In genomic region chr2:11193099-11193618, GRCm38 (mm10) we compare ENCODE assay signal across 13 mouse cellular contexts. TPM values are rescaled to one million over a fixed set of nuclear protein-coding genes. Genes with fewer than 3 reads are reported as not detected.
DNase-seq lines count a peak whose midpoint lies in the region; ATAC-seq lines count a peak whose summit lies in the region.
"Had no signal": no experiment of that assay in that cellular context is flagged by ENCODE, and none has a peak within 500 bp of the region (broad histone marks: within the 10 kb centered on the region; RNA-seq: fewer than 3 reads in every experiment).

No protein-coding gene starts in this region.

- H3K9ac ChIP-seq in heart, embryonic 16.5 days (ENCODE audit: low read length), result no peak overlapping the region
- H3K9ac ChIP-seq in hindbrain, embryonic 14.5 days, result no peak overlapping the region
- H3K9ac ChIP-seq: neural tube, embryonic 13.5 days had no signal

- no peaks in the 10 kb centered on the region for H3K9me3 ChIP-seq in heart, embryonic 16.5 days (replicated peaks; ENCODE audit: control insufficient read depth, low read length)
- no peaks in the 10 kb centered on the region for H3K9me3 ChIP-seq in hindbrain, embryonic 14.5 days (ENCODE audit: control insufficient read depth, low read length)
- H3K9me3 ChIP-seq in midbrain, embryonic 10.5 days (replicated peaks), result no peaks in the 10 kb centered on the region
- H3K9me3 ChIP-seq: neural tube, embryonic 13.5 days had no signal

- H3K27me3 ChIP-seq in heart, embryonic 16.5 days (ENCODE audit: control insufficient read depth, insufficient read depth, low read length), result no peaks in the 10 kb centered on the region
- no peaks in the 10 kb centered on the region for H3K27me3 ChIP-seq in hindbrain, embryonic 14.5 days (ENCODE audit: control insufficient read depth, insufficient read depth, low read length)
- peaks cover 11% of the 10 kb centered on the region; the same call in 1 of the 2 replicates for H3K27me3 ChIP-seq in midbrain, embryonic 10.5 days (ENCODE audit: low read depth, poor library complexity, severe bottlenecking)
- H3K27me3 ChIP-seq: neural tube, embryonic 13.5 days had no signal

- H3K4me3 ChIP-seq in heart, embryonic 16.5 days (ENCODE audit: low read length), result peak overlapping the region; percentile 11; the same call in 1 of the 2 replicates
- H3K4me3 ChIP-seq in hindbrain, embryonic 14.5 days (replicated peaks; ENCODE audit: low read length), result no peak overlapping the region
- H3K4me3 ChIP-seq in midbrain, embryonic 10.5 days, result no peak overlapping the region
- H3K4me3 ChIP-seq: neural tube, embryonic 13.5 days had no signal

- H3K4me1 ChIP-seq in heart, embryonic 16.5 days (ENCODE audit: control insufficient read depth, insufficient read depth, low read length), result no peaks in the 10 kb centered on the region
- H3K4me1 ChIP-seq in hindbrain, embryonic 14.5 days (replicated peaks; ENCODE audit: control insufficient read depth, insufficient read depth, low read length), result no peaks in the 10 kb centered on the region
- H3K4me1 ChIP-seq in midbrain, embryonic 10.5 days, result no peaks in the 10 kb centered on the region
- H3K4me1 ChIP-seq: neural tube, embryonic 13.5 days had no signal

- ATAC-seq in heart, embryonic 16.5 days (replicated peaks; ENCODE audit: extremely low read depth, insufficient read depth, low FRiP score), result no peak
- peak; percentile 69 for ATAC-seq in inflammation-experienced regulatory T-cells, adult 6 months
- ATAC-seq in hindbrain, embryonic 14.5 days (ENCODE audit: low FRiP score), result no peak
- ATAC-seq: forebrain, embryonic 14.5 days had no signal

- no peaks in the 10 kb centered on the region for H3K36me3 ChIP-seq in heart, embryonic 16.5 days (ENCODE audit: control insufficient read depth, insufficient read depth)
- H3K36me3 ChIP-seq in hindbrain, embryonic 14.5 days (replicated peaks; ENCODE audit: control insufficient read depth, insufficient read depth), result no peaks in the 10 kb centered on the region
- H3K36me3 ChIP-seq in midbrain, embryonic 10.5 days, result no peaks in the 10 kb centered on the region
- H3K36me3 ChIP-seq: neural tube, embryonic 13.5 days had no signal

- H3K27ac ChIP-seq in heart, embryonic 16.5 days (ENCODE audit: low read length), result peak overlapping the region; percentile 20; the same call in 1 of the 2 replicates
- H3K27ac ChIP-seq in hindbrain, embryonic 14.5 days, result no peak overlapping the region
- no peak overlapping the region for H3K27ac ChIP-seq in midbrain, embryonic 10.5 days (replicated peaks)
- H3K27ac ChIP-seq: neural tube, embryonic 13.5 days had no signal

- no peak for DNase-seq in heart, adult 11 months
- peak; percentile 90 for DNase-seq in CD4-positive helper T cell, adult 2 months (ENCODE audit: low read depth, low spot score)
- peak; percentile 88 for DNase-seq in naive thymus-derived CD4-positive, alpha-beta T cell, adult 2 months (ENCODE audit: low read depth)
- DNase-seq in yolk sac, embryonic 10.5 days (ENCODE audit: low spot score), result no peak
- no peak for DNase-seq in hindbrain, embryonic 14.5 days (ENCODE audit: low spot score)
- no peak for DNase-seq in midbrain, embryonic 10.5 days (ENCODE audit: low spot score)
- DNase-seq: cerebellum, postnatal 10 days; spleen, adult 18-20 months had no signal

- 60% methylated on average over 6 of the region's 6 CpGs for WGBS in heart, embryonic 16.5 days
- 92% methylated on average over 6 of the region's 6 CpGs for WGBS in hindbrain, embryonic 14.5 days
- WGBS in midbrain, embryonic 10.5 days, result 97% methylated on average over 6 of the region's 6 CpGs

- peak overlapping the region; percentile 40 for H3K4me2 ChIP-seq in heart, embryonic 16.5 days (ENCODE audit: low read depth, low read length)
- no peak overlapping the region for H3K4me2 ChIP-seq in hindbrain, embryonic 14.5 days (replicated peaks)
- H3K4me2 ChIP-seq: heart, embryonic 11.5 days; neural tube, embryonic 13.5 days had no signal

RNA-seq across cellular contexts. Expression of gene Prkcq, which starts 21.3 kb away (rescaled TPM):
- polyA plus RNA-seq in heart, embryonic 16.5 days (2015; fragmentation: Nextera tagmentation; extraction: Ambion mirVana), result 3.1 and 5.9 TPM in 2 replicates
- 100 to 1,000 TPM in 1 of 3 experiments, 10 to 100 TPM in 2; 86.5 to 144 (median 99.9) TPM for polyA plus RNA-seq in inflammation-experienced regulatory T-cells, adult 6 months (2017; shearing (Covaris generic))
- polyA plus RNA-seq in hindbrain, embryonic 14.5 days (2014; fragmentation: Nextera tagmentation; extraction: Ambion mirVana), result 23.6 and 26.8 TPM in 2 replicates
- polyA plus RNA-seq in midbrain, embryonic 10.5 days (2016; fragmentation: Nextera tagmentation; extraction: Ambion mirVana), result 1.8 and 2.0 TPM in 2 replicates

Comparison
In these comparisons a context has a peak if more than half of its experiments do, and no peak if none do; other contexts are left out.
1. DNase-seq: peak in CD4-positive helper T cell, adult 2 months (single experiment) and naive thymus-derived CD4-positive, alpha-beta T cell, adult 2 months (single experiment); none in heart, adult 11 months (single experiment), yolk sac, embryonic 10.5 days (single experiment), hindbrain, embryonic 14.5 days (single experiment) and midbrain, embryonic 10.5 days (single experiment).